Mouse (Mus musculus): ENCODE measurements around the gene Igsf21.

Gene Igsf21

DNA sequence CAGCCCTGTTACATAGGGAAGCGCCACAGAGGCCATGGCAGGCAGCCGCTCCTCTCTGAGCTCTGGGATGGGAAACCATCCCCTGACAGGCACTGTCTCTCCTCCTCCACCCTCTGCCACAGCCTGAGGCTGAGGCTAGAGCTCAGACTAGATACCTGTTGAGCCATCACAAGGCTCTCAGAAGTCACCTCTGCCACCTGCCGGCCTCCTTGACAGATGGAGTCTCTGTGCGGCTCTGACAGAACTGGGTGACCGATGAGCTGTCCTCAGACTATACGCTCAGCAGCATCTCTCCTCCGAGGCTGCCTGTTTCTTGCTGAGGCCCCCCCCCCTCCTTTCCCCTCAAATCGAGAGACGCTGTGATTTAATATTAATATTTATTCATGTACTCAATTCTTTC lies 49.9 kb downstream of the Igsf21 start:
- DNase-seq (ENCODE audit: low read depth, low spot score): no peak

DNA sequence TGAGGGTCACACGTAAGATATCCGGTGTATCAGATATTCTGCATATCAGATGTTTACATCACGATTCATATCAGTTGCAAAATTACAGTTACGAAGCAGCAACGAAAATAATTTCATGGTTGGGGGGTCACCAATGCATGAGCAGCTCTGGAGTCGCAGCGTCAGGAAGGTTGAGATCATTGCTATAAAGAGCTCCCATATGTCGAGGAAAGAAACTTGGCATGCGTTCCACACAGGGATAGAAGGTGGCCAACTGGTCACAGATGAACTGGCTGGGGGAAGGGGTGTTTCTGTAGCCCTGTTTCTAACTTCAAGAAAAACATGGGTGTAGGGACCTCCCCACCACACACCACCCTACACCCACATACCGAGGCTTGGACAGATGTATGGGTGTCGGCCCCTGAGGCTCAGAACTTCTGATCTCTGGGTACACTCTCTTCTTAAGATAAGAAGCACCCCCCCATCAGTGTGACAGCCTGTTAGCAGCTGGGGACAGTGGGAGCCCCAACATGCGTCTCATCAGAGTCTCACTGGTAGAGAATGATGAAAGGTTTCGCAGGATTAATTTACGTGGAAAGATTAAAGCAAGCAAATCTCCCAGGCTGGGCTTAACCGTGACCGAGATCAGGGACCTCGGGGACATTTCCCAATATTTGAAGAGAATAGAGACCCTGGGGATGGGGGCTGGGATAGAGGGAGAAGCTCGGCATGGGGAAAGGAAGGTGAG lies 54.1 kb downstream of the Igsf21 start:
- DNase-seq (ENCODE audit: low read depth, low spot score): no peak

DNA sequence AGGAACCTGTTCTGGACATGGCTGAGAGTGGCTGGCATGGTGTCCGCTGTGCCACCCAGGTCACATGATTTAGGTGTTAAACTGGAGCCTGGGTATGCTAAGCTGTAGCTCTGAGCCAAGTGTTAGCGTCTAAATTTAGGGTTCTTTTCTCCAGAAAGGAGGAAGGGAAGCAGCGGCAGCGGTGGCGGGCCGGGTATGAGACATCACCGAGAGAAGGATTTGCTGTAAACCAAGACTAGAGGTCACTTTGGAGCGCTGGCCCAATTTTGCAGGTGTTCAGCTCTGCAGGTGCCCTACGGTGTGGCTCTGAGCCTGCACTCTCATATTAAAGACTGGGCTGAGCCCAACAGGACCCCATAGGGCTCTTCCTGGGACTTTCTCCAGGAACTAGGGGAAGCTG lies 57.0 kb downstream of the Igsf21 start:
- DNase-seq (ENCODE audit: low read depth, low spot score): no peak

DNA sequence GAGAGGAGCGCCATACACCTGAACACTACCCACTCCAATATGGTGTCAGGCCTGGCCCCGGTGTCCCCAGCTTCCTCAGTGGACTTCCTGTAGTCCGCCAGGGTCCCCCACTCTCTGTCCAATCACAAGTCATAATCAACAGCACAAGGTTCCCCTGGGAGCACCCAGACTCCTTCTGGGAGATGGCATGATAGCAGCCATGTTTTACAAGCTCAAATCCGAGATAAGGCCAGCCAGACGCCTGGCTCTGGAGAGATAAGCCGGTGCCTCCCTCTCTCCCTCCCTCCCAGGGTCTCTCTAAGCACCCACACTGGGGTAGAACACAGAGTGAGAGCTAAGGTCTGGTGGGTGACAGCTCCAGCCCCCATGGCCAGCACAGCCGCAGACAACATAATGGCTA lies 58.0 kb downstream of the Igsf21 start:
- DNase-seq (ENCODE audit: low read depth, low spot score): no peak

DNA sequence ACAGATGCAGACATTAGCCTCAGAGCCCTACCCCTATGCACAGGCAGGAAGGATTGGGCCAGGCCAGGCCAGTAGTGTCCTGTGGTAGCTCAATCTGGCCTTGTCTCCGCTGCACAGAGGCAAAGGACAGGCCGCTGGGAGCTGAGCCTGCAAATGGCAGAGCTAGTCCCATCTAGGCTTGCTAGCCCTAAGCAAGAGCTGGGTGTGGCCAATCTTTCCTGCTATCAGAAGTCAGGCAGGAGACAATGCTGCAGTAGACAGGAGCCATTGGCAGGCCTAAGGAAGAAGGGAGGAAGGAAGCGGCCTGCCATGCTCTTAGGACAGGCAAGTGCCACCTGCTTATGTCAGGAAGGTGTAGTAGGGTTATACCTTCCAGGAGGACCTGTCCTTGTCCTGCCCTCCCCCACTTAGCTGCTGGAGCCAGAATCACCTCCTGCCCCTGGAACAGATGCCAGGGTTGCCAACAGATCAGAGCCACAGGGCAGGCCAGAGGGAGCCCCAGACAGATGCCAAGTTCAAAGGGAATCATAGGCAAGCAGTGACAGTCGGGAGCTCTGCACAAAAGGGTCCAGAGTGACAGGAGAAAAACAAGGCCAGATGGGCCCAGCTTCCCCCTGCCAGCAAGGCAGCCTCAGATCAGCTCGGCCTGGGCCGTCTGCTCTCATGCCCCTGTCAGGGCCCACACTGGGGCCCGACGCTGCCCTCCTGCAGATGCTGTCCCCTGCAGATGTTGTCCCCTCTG lies 59.0 kb downstream of the Igsf21 start:
- DNase-seq (ENCODE audit: low read depth, low spot score): no peak

DNA sequence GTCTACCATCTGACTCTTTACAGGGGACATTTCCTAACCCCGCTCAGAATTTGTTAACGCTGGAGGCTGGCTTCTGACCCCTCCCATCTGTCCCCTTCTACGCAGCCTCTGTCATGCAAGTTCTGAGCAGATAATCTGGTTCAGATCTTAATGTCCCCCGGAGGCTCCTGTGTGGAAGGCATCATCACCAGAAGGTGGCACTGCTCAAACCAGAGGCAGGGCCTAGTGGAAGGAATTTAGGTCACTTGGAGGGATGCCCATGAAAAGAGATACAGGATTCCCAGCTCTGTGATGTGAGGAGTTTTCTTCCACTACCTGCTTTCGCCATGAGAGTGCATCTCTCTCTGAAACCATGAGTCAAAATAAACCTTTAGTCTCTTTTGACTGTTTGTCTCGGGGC lies 67.0 kb downstream of the Igsf21 start:
- no peak for DNase-seq (ENCODE audit: low read depth, low spot score)

DNA sequence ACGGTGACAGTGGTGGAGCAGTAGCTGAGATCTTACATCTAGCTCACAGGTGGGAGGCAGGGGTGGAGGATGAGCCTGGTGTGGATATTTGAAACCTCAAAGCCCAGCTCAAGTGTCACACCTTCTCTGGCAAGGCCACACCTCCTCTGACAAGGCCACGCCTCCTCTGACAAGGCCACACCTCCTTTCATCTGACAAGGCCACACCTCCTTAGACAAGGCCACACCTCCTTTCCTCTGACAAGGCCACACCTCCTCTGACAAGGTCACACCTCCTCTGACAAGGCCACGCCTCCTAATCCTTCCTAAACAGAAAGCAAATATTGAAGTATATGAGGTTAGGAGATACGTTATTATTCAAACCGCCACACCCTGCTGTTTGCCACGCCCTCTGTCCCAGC lies 69.5 kb downstream of the Igsf21 start:
- DNase-seq (ENCODE audit: low read depth, low spot score): no peak

DNA sequence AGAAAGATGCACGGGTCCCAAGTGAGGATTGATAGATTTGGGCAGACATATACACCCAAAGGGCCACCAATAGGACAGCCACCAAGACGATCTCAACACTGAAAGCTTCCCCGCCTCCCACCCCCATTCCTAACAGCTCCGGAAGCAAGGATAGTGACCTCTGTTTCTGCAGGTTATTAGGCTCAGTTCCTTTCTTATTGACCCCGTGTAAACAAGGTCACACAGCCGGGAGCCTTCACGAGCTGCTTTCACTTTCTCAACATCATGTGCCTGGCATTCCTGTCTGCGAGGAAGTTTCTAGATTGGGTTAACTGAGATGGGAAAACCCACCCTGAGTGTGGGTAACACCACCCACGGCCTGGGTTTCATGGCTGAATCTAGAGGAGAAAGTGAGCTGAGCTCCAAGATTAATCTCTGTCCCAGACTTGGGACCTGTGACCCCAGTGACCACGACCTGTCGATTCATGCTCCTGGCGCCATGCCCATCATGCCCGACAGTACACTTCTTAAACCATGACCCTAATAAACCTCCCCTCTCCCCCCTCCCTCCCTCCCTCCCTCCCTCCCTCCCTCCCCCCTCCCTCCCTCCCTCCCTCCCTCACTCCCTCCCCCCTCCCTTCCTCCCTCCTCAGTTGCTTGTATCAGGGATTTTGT lies 72.7 kb downstream of the Igsf21 start:
- DNase-seq (ENCODE audit: low read depth, low spot score): no peak

DNA sequence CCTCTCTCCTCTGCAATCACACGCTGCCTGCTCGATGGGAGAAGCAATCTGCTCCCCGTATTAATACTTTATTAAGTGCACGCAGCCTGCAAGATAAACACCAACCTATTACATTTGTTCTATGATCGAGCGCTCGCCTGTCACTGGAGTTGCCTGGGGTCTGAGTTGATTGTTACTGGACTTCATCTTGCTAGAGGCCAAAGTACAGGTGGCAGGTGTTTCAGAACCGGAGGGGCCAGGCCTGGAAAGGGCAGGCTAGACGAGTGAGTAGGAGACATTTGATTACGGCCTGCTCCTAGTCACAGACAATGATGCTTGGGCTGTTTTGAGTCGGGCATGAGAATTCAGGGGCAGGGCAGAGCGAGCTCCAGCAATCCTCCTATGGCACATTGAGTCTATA lies 73.5 kb downstream of the Igsf21 start:
- DNase-seq (ENCODE audit: low read depth, low spot score): no peak

DNA sequence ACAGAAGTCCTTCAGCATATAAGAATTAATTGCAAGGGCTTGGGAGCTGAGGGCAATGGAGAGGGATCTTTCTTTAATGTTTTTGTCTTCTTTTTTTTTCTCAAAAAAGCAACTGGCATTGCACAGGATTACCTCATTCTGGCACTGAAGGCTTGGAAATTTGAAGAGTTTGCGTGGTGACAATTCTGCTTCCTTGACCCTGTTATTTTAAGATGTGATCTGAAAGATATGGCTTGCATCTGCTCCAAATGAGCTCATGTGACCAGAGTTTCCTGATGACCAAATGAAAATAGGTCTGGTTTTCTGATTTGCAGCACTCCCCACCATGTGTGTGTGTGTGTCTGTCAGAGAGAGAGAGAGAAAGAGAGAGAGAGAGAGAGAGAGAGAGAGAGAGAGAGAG lies 74.7 kb downstream of the Igsf21 start:
- DNase-seq (ENCODE audit: low read depth, low spot score): no peak

DNA sequence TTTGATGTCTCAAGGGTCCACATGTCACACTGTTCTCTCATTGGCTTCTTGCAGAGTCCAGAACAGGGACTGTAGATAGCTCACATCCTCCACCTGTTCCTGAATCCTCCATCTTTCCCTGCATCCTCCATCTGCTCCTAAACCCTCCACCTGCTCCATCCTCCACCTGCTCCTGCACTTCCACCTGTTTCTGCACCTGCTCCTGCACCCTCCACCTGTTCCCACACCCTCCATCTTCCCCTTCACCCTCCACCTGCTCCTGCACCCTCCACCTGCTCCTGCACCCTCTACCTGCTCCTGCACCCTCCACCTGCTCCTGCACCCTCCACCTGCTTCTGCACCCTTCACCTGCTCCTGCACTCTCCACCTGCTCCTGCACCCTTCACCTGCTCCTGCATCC lies 75.4 kb downstream of the Igsf21 start:
- DNase-seq (ENCODE audit: low read depth, low spot score): no peak

DNA sequence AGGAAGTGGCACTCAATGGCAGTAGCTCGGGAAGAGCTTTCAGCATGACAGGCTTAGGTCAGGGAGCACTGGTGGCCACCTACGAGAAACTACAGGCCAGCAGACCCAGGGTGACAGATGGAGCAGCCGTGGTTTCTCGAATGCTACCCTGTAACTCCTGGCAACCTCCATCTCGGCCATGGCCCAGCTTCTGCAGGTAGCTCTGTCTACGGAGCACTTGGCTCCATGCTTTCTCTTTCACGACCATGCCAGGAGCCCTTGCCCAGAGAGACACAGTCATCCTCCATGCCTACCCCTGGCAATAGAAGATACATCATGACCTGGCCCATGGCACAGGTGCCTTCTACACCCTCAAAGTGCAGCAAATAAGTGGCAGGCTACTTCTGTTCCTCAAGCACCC lies 80.7 kb downstream of the Igsf21 start:
- no peak for DNase-seq (ENCODE audit: low read depth, low spot score)

DNA sequence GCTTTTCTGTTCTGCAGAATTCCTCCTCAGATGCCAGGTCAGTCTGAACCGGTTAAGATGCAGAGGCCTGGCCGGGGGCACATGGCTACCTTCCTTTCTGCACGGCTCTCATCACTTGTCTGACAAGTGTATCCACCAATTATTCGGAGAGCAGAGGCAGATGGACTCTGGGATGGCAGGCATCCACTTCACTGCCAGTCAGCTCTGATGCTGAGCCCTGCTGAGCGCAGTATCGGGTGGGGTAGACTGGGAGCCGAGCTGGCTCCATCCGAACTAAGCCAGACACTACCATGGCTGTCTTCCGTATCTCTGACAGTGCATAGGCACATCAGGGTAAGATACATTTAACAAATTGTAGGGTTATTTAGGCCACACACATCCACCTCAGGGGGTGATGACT lies 81.9 kb downstream of the Igsf21 start:
- DNase-seq (ENCODE audit: low read depth, low spot score): no peak

DNA sequence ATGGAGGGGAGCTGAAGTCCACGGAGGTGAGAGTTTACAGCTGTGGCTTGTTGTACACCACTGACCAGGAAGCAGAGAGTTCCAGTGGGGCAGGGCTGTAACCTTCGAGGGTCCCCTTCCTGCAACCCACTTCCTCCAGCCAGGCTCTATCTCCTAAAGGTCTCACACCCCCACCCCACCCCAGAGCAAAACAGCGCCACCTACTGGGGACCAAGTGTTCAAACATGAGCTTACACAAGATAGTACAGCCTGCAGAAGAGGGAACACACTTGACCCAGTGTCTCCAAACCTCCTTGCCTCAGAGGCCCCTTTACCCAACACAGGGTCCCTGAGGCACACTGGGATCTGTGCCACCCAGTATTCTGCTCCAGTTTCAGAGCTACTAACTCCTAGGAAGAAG lies 87.0 kb downstream of the Igsf21 start:
- DNase-seq (ENCODE audit: low read depth, low spot score): peak; percentile 4

DNA sequence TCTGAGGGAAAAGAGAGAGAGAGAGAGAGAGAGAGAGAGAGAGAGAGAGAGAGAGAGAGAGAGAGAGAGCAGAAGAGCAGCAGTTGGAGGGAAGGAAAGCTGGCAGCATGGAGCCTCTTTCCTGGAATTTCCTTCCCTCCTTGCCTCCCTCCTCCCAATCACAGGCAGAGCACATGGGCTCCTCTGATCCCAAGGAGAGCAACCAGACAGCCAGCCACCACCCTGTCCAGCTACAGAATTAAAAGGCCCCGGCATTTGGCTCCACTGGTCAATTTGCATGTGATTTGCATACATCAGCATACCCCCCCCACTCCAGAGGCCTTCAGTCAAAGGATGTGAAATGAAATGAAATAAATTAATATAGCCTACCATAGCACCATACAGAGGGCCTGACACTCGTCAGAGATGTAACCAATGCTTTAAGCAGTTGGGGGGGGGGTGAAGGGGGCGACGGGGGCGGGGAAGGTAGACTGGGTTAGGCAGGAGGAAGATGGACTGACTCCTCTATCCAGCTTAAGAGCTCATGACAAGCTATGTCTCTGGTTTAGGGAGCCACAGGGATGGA lies 91.6 kb downstream of the Igsf21 start:
- DNase-seq (ENCODE audit: low read depth, low spot score): no peak

DNA sequence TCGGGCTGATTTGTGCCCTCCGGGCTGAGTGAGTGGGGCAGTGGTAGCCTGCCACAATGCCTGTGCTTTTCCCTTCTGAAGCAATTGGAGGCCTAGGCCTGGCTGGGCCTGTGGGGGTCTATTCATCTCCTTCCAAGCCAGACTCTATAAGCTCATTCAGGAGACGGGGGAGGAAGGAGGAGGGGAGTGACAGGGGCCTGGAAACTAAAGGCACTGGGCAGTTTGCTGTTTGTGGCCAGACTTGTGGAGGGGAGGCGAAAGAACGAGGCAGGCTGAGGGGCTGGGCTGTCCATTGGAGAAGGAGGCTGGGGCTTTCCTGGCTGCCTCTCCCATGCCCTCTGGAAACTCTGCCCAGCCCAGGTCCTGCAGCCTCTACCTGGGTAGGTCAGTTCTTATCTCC lies 92.1 kb downstream of the Igsf21 start:
- DNase-seq (ENCODE audit: low read depth, low spot score): no peak

DNA sequence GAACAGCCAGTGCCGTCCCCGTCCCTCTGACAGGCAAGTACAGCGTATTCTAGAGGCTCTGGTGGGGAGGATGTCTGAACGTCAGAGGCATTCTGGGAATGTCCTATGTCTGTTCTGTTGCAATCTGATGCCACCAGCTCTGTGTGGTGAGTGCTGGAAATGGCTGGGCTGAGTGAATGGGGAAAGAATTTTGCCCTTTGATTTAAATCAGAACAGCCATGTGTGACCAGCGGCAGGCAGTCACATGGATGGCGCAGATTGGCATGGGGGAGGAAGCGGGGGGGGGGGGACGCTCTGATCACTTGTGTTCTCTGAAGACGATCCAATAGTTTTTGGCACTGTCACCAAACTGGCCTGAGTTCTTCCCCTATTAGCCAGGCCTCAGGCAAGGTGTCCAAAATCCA lies 92.9 kb downstream of the Igsf21 start:
- no peak for DNase-seq (ENCODE audit: low read depth, low spot score)

DNA sequence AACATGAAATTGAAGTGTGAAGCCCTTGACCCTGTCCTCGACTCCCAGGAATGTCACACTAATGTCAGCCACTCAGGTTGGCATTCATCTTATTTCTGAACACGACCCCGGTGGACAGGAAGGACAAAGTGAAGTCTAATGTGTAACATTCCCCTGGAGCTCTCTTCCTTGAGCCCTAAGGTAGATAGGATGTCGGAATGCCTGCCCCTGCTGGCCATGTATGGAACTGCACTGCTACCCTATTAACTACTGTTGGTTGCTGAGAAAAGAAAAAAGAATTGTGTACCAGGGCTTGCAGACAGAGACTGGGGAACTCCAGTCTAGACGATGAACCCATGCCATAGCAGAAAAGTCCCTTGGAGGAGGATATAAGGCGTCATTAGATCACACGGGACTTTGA lies 93.5 kb downstream of the Igsf21 start:
- DNase-seq (ENCODE audit: low read depth, low spot score): peak; percentile 24

DNA sequence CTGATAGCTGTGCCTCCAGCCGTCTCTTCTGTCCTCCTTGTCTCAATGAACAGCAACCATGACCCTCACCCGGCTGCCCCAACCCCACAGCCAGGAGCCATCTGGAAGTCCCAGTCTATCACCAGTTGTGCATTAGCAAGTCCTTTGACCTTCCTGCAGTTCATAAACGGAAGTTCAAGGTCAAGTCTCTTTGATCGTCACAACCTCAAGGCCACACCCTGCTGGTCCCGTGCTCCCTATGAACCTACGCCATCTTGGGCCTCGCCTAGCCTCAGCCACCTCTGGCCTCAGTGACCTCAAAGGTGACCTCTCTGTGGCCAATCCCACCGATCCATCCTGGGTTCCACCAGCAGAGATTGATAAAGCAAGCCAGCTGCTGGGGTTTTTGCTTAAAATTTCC lies 96.9 kb downstream of the Igsf21 start:
- DNase-seq (ENCODE audit: low read depth, low spot score): no peak

DNA sequence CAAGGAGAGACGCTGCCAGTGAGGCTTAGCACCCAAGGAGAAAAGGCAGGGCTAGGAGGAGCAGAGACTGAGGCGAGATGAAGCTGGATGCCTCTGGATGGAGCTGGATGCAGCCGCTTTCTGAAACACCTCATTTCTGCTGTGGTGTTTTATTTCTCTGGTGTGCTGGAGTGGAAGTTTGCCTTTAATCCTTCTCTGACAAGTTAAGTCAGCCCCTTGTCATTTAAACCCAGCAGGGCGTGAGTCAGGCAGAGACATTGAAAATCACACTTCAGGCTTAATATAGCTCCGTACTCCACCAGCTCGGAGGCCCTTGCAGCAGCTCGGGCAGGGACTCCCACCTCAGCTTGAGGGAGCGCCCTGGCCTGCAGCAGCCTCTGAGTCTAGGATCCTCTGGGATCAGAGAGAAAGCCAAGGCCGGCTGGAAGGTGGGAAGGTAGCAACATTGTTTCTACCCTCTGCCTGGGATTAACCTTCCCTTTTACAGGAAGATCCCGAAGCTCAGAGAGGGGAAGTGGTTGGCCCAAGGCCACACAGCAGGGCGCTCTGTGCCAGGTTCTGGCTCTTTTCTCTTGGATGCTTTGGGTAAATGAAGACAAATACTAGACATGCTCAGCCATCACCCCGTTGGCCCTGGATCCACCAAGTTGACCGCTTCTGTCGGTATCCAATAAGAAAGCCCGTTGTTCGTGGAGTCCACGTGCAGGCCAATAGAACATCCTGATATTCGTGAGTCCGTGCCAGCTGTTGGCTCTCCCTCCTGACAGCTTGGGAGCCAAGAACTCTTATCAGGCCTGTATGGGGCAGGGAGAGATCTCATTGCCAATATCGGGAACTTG lies 98.5 kb downstream of the Igsf21 start:
- no peak for DNase-seq (ENCODE audit: low read depth, low spot score)

DNA sequence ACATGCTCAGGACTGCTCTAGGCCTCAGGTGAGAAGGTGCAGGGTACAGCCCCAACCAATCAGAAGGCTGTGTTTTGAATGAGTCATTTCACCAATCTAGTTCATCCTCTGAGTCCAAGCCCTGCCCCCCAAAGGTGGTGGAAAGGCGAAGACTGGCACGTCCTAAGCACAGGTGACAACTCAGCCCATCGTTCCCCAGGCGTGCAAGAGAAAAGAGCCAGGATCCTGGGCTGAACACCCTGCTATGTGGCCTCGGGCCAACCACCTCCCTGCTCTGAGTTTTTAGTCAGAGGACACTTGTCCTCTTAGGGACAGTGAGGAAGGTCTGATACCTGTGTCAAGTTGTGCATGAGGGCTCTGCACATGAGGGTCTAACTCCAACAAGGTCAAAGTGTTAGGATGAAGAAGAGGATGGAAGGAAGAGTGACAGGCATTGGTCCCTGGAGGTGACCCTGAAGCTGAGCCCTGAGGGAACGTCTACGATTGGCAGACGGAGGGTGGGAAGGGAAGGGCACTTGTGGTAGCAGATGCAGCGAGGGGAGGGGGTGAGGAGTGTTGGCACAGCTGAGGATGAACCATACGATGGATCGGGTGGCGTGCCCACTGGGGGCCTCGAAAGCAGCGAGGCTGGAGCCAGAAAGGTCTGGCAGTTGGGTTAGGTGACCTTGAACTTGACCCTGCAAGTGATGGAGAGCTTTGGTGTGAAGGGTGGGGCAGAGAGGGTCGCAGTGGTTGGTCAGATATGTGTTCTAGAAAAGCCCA lies 99.3 kb downstream of the Igsf21 start:
- no peak for DNase-seq (ENCODE audit: low read depth, low spot score)

Measured in CD4-positive, CD25-positive, alpha-beta regulatory T cell, adult 2 months (primary cell).